Mouse (Mus musculus) small intestine, adult 2 months (tissue): ENCODE data around the gene Gpc6.

Experiments
- CTCF ChIP-seq: fragments of 200-500 bp; IDR thresholded peaks from 2 replicates; pipeline ENCODE4 v1.5.1; 2012; ENCODE audit warnings: low read depth, mild to moderate bottlenecking, control low read depth, inconsistent platforms, low read length, moderate library complexity, mixed read lengths; ENCODE audit not compliant: insufficient replicate concordance, insufficient read length; ENCODE audit errors: extremely low read depth
- POLR2A ChIP-seq: fragments of 200-500 bp; IDR thresholded peaks from 2 replicates; pipeline ENCODE4 v1.6.1; 2012; ENCODE audit warnings: low read depth, mild to moderate bottlenecking, control low read depth, inconsistent platforms, low read length, moderate library complexity

- TF ChIP-seq POLR2A (no peak), CTCF (no peak)
Measured at GRCm38 (mm10) chr14:117768697-117769096, 843.6 kb downstream of the Gpc6 start.
